Mouse (Mus musculus) thymus, adult 2 months (tissue): ENCODE data around the gene Rbm43.

Experiments
- CTCF ChIP-seq: fragments of 200-500 bp; IDR thresholded peaks from 2 replicates; pipeline ENCODE4 v1.5.1; 2012; ENCODE audit warnings: mild to moderate bottlenecking, control low read depth, low read length, moderate library complexity, borderline replicate concordance; ENCODE audit not compliant: control insufficient read depth, poor library complexity, insufficient read depth; ENCODE audit errors: extremely low read depth
- POLR2A ChIP-seq: fragments of 200-500 bp; IDR thresholded peaks from 2 replicates; pipeline ENCODE4 v1.6.1; 2012; ENCODE audit warnings: mild to moderate bottlenecking, low read length, control low read depth, moderate library complexity; ENCODE audit not compliant: control insufficient read depth, poor library complexity, insufficient read depth; ENCODE audit errors: extremely low read depth

- TF ChIP-seq POLR2A, result no peak
- no peak for TF ChIP-seq CTCF
Observed at GRCm38 (mm10) chr2:51933341-51934134, 1.4 kb downstream of the Rbm43 start.
